Mouse (Mus musculus): ENCODE data around the gene Tecr. TPM values are rescaled to one million over a fixed set of nuclear protein-coding genes. Genes with fewer than 3 reads are reported as not detected.
A peak's percentile ranks its signal among the peaks of the same experiment; 100 is the strongest.
"Not testable (repeated sequence)": the region's sequence is repeated elsewhere in the genome, so short reads cannot be mapped to it uniquely, and the experiment has no call there.

Gene Tecr
- total RNA-seq, 1 experiment from 2014 or later, result 260 TPM

DNA sequence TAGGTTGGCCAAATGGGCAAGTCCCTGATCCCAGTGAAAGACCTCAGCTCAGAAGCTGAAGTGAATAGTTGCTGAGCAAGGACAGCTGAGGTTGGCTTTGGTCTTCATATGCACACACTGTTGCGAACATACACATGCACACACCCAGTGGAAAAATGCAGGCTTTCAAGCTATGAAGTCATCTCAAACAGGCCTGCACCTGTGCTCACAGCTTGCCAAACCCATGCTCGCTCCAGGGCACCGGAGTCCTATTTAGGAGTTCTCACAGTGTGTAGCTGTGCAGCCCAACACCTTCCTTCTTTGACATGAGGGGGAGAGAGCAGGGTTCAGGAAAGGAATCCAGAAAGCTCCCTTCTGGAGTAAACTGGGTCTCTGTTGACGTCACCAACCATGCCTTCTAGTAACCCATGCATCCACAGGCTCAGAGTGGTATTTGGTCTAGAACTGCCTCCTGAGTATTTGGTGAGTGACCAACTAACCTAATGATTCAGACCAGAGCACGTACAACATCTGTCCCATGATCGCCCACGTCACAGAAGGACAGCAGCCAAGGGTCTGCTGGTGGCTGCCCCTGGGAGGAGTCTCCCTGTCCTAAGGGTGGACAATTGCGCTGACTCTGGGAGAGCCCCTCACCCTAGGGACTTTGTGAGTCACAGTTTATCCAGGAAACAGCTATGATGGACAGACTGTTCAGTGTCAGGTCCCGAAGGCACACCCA lies 12.0 kb upstream of the Tecr start:
- ATAC-seq (replicated peaks; ENCODE audit: low read depth, poor library complexity, severe bottlenecking), result no peak

- ATAC-seq (replicated peaks; ENCODE audit: low read depth, poor library complexity, severe bottlenecking), result no peak
Observed at GRCm38 (mm10) chr8:83618566-83618965, 10.8 kb upstream of the Tecr start.

GRCm38 (mm10) chr8:83617111-83617510 lies 9.3 kb upstream of the Tecr start:
- ATAC-seq (replicated peaks; ENCODE audit: low read depth, poor library complexity, severe bottlenecking), result no peak

DNA sequence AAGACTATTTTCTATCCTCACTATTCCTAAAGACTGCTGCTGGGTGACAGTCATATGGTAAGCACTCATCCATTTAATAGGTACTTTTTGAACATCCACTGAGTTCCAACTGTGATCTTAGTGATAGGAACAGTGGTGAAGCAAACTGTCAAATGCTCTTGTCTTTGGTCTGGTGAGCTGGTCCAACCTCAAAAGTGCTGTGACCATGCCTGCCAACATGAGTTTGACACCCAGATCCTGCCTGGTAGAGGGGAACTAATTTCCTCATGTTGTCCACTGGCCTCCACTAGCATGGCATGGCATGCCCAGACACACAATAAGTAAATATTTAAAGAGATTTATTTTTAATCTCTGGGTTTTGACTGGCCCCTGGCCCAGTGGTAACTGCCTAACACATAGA lies 8.9 kb upstream of the Tecr start:
- ATAC-seq (replicated peaks; ENCODE audit: low read depth, poor library complexity, severe bottlenecking), result no peak

DNA sequence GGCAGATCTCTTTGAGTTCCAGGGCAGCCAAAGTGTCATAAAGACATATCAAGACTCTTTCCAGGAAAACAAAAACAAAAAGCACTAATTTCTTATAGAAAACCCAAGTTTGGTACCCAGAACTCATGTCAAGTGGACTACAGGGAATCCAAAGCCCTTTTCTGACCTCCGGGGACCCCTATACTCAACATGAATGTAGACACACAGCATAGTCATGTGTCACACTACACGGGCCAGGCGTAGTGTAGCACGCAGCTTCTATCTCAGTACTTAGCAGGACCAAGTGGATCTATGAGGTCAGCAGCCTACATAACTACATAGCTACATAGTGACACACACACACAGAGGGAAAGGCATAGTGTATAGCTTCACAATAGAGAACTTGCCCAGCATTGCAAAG lies 5.9 kb upstream of the Tecr start:
- no peak for ATAC-seq (replicated peaks; ENCODE audit: low read depth, poor library complexity, severe bottlenecking)

- no peak for ATAC-seq (replicated peaks; ENCODE audit: low read depth, poor library complexity, severe bottlenecking)
Observed at GRCm38 (mm10) chr8:83611921-83612320, 4.2 kb upstream of the Tecr start.

GRCm38 (mm10) chr8:83609547-83610180 lies 1.9 kb upstream of the Tecr start:
- ATAC-seq (replicated peaks; ENCODE audit: low read depth, poor library complexity, severe bottlenecking), result peak; percentile 15

DNA sequence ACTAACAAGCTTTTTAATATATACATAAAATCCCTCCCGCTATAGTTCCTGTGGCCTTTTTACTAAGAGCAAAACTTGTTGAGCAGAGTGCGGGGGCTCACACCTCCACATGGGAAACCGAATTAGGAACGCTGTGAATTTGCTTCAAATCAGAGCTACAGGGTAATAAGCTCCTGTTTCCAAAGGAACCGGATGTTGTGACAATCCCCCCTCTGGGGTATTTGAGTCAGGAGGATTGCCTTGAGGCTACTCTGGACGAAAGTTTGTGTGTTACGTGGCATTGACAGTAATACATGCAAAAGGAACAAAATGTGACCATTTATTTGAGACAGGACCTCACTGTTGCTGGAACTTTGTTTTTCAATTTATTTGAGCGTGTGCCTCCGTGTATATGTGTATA lies 1.3 kb upstream of the Tecr start:
- no peak for ATAC-seq (replicated peaks; ENCODE audit: low read depth, poor library complexity, severe bottlenecking)

- ATAC-seq (replicated peaks; ENCODE audit: low read depth, poor library complexity, severe bottlenecking), result peak; percentile 45
Observed at GRCm38 (mm10) chr8:83608398-83608829, 643 bp upstream of the Tecr start.

GRCm38 (mm10) chr8:83602650-83603029 lies 5.1 kb downstream of the Tecr start:
- no peak for ATAC-seq (replicated peaks; ENCODE audit: low read depth, poor library complexity, severe bottlenecking)

GRCm38 (mm10) chr8:83599814-83600213 lies 8.0 kb downstream of the Tecr start:
- ATAC-seq (replicated peaks; ENCODE audit: low read depth, poor library complexity, severe bottlenecking), result no peak

- no peak for ATAC-seq (replicated peaks; ENCODE audit: low read depth, poor library complexity, severe bottlenecking)
Observed at GRCm38 (mm10) chr8:83598146-83598545, 9.6 kb downstream of the Tecr start.

DNA sequence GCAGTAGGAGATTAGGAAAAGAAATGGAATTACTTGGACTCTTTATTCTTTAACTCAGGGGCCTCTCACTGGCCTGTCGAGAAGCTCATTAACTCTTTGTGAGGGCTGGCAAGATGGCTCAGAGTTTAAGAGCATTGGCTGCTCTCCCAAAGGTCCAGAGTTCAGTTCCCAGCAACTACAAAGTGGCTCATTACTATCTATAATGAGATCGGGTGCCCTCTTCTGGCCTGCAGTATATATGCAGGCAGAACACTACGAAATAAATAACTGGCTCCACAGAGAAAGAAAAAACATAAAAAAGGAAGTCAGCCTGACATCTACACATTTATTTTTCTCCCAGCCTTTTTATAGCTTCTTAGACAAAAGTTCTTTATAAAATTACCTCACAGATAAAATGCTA lies 11.4 kb downstream of the Tecr start:
- ATAC-seq (replicated peaks; ENCODE audit: low read depth, poor library complexity, severe bottlenecking), result no peak

DNA sequence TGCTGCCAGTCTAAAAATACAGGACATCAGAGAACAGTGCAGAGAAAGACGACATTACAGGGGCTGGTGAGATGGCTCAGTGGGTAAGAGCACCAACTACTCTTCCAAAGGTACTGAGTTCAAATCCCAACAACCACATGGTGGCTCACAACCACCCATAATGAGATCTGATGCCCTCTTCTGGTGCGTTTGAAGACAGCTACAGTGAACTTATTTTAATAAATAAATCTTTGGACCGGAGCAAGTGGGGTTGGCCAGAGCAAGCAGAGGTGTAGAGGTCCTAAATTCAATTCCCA lies 12.8 kb downstream of the Tecr start:
- not testable (repeated sequence) for ATAC-seq (replicated peaks; ENCODE audit: low read depth, poor library complexity, severe bottlenecking)

DNA sequence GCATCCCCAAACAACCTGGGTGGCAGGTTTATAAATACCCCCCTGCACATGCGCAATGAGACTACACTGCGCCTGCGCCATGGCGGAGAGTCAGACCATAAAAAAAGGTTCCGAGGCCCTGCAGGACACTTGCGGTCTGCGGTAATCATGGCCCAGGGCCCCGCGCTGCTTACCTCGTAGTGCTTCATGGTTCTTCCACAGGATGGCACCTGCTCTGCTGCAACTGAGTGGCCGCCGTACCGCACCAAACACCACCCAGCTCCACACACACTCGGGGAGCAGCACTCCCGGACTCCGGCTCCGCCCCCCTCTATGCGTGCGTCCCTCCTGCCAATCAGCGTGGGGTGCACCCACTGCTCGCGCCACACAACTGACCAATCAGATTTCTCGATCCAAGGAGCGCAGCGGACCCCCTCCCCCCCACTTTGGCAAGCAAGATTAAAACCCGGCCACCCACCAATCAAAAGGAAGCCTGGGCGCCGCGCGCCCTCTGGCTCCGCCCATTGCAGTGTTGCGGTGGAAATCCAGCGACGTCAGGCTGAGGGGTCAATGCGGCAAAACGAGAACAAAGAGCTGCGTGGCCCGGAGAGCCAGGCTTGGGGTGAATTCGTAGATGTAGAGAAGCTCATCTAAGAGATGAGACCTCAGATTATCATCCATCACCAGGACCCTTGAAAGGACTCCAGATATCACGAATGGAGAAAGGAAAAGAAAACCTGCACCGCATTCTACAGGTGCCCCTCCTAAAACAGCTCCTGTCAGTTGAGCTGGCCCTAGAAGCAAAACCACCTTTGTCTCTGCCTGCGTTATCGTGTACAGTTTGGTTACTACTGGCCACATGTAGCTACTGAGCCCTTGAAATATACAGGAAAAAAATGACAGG lies 13.4 kb downstream of the Tecr start:
- peak; percentile 96 for ATAC-seq (replicated peaks; ENCODE audit: low read depth, poor library complexity, severe bottlenecking)

DNA sequence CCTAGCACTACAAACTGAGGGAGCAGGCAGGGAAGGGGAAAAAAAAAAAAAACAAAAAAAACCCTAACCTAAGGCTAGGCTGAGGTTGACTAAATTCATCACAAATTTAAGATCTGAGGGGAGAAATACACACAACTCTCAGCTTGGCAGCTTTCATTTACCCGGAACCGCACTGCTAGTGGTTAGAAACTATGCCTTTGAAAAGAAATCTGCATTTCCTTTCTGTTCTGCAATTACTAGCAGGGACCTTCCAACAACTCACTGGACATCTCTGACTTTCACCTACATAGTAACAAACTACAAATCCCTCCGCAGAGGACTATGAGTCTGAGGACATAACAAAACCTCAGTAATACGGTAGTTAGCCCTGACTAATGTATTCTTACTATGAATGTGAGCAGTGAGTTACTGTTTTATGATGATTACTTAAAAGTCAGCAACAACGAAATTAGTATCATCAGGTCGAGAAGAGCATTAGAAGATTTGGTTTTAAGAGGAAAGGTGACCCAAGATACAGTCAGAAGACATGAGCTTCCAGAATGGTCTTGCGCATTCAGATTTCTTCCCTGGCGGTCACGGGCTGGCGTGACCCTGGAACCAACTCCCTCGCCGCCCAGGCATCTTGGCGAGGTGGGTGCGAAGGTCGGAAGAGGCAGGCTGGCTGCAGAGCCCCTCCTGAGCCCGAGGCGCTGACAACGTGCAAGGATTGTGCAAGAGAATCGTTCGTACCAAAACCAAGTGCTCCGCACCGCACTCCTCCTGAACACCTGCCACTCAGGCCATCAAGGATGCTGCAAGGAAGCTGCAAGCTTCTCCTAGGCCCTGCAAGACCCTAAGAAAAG lies 14.2 kb downstream of the Tecr start:
- peak; percentile 8; the same call in 1 of the 2 replicates for ATAC-seq (replicated peaks; ENCODE audit: low read depth, poor library complexity, severe bottlenecking)

DNA sequence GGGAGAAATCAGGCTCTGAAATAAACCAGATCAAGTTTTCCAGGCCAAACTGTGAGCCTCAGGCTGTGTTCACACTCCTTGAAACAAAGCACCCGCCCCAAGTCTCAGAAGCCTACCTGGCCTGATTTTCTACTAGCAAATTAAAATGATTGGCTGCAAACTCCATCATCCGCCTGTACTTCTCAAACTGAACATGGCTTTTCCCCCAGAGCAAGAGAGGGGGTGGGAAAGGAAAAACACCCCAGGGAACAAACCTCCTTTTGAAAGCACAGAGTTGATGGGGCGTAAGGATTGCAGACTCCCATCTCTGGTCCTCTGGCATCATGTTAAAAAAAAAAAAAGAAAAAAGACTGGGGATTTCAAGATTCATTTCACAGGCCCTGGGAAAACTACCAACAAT lies 15.1 kb downstream of the Tecr start:
- no peak for ATAC-seq (replicated peaks; ENCODE audit: low read depth, poor library complexity, severe bottlenecking)

DNA sequence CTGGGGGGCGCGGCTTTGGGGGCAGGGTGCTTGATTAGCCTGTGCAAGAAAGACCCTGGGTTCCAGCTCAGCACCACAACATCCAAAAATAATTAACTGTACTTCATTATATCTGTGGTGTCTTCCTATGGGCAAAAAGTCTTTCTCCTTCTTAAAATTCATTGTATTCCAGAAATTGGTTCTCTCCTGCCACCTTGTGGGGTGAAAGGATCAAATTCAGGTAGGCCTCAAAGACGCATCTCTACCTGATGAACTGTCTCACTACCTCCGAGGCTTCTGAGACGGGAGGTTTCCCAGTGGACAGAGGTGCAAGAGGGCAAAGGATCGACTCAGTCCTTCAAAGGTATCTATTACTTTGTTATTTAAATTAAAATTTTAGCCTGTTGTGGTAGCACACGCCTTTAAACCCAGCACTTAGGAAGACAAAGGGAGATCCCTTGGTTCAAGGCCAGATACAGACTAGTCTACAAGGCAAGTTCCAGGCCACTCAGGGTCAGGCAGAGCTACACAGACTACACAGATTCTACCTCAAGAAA lies 17.2 kb downstream of the Tecr start:
- no peak for ATAC-seq (replicated peaks; ENCODE audit: low read depth, poor library complexity, severe bottlenecking)

DNA sequence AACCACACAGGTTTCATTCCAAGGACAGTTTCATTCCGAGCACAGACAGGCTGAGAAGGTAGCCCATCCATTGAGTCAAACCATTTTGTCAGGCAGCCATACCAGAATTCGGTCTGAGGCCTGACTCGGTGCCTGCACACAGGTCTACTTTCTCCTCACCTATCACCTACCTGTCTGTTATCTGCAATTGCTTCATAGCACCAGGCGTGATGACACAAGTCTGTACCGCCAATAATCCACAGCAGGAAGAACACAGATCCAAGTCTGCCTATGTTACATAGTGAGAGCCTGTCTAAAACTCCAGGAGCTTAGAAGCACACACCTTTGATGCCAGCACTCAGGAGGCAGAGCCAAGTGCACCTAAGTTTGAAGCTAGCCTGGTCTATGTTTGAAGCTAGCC lies 18.9 kb downstream of the Tecr start:
- ATAC-seq (replicated peaks; ENCODE audit: low read depth, poor library complexity, severe bottlenecking), result no peak

GRCm38 (mm10) chr8:83587644-83588043 lies 20.1 kb downstream of the Tecr start:
- no peak for ATAC-seq (replicated peaks; ENCODE audit: low read depth, poor library complexity, severe bottlenecking)

Data from common myeloid progenitor, adult 5-6 weeks (primary cell).